Mouse (Mus musculus) ES-Bruce4 (cell line): ENCODE measurements around the gene Siae. TPM values are rescaled to one million over a fixed set of nuclear protein-coding genes. Genes with fewer than 3 reads are reported as not detected.

Experiments
- H3K27ac ChIP-seq: 2 replicates; pipeline ENCODE4 v1.5.1; 2012; ENCODE audit warnings: low read length, inconsistent platforms; ENCODE audit not compliant: insufficient read depth
- H3K27me3 ChIP-seq: 2 replicates; pipeline ENCODE4 v1.6.1; 2012; ENCODE audit warnings: mild to moderate bottlenecking, low read length, inconsistent platforms; ENCODE audit not compliant: control insufficient read depth, poor library complexity, insufficient read depth, severe bottlenecking
- H3K36me3 ChIP-seq: 2 replicates; pipeline ENCODE4 v1.6.1; 2012; ENCODE audit warnings: inconsistent platforms, mild to moderate bottlenecking, low read length, moderate library complexity; ENCODE audit not compliant: control insufficient read depth, poor library complexity, insufficient read depth, severe bottlenecking
- H3K4me1 ChIP-seq: one replicate; pipeline ENCODE4 v1.8.1; 2011; ENCODE audit warnings: low read length; ENCODE audit not compliant: control insufficient read depth, insufficient read depth
- H3K4me3 ChIP-seq: 2 replicates; pipeline ENCODE4 v1.5.1; 2011; ENCODE audit warnings: low read depth, mild to moderate bottlenecking, low read length
- H3K9ac ChIP-seq: 2 replicates; pipeline ENCODE4 v1.6.1; 2012; ENCODE audit warnings: low read depth, mild to moderate bottlenecking, inconsistent platforms; ENCODE audit not compliant: poor library complexity, severe bottlenecking
- H3K9me3 ChIP-seq: replicated peaks from 2 replicates; pipeline ENCODE4 v1.6.1; 2012; ENCODE audit warnings: mild to moderate bottlenecking, low read length, inconsistent platforms; ENCODE audit not compliant: control insufficient read depth, poor library complexity, insufficient read depth, severe bottlenecking
- CTCF ChIP-seq: IDR thresholded peaks from one replicate; pipeline ENCODE4 v1.8.1; 2011; ENCODE audit warnings: low read depth, low read length
- EP300 ChIP-seq: IDR thresholded peaks from 2 replicates; pipeline ENCODE4 v1.6.1; 2011; ENCODE audit warnings: low read depth, low read length; ENCODE audit not compliant: insufficient read depth
- POLR2A ChIP-seq: IDR thresholded peaks from one replicate; pipeline ENCODE4 v1.8.1; 2011; ENCODE audit warnings: low read length; ENCODE audit not compliant: insufficient read depth
- polyA plus RNA-seq: library from polyadenylated mRNA; stranded (reverse); fragments of >200 nt; gene quantifications from 2 replicates; pipeline ENCODE4 v1.2.4, GENCODE M21; 2011; ENCODE audit warnings: low read depth; ENCODE audit not compliant: missing spikeins, insufficient read depth, insufficient read length

The Siae gene
- polyA plus RNA-seq, 1 experiment, result 10.0 TPM

DNA sequence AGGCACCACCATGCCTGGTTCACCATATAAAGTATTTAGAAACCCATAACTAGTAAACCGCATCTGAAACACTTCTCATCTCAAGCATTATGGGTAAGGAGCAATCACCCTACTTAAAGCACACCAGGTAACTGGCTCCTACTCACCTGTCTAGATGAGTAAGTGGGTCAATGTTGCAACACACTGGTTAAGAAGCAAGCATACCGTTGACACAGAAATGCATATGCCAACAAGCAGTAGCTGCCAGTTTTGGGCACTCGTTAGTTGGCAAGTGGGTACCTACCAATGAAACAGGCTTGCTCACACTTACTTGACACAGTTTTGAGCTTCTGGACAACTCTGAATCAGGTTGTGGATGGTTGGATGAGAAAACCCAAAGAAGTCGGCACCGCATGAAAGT lies 95.1 kb downstream of the Siae start:
- Histone ChIP-seq H3K27ac (no peak overlapping the region), H3K9ac (no peak overlapping the region), H3K36me3 (peaks cover 62% of the 10 kb centered on the region), H3K4me1 (no peaks in the 10 kb centered on the region), H3K9me3 (no peaks in the 10 kb centered on the region), H3K4me3 (no peak overlapping the region), H3K27me3 (no peaks in the 10 kb centered on the region)
- TF ChIP-seq CTCF (no peak), EP300 (no peak), POLR2A (no peak)

GRCm38 (mm10) chr9:37653836-37654235 lies 98.3 kb downstream of the Siae start:
- Histone ChIP-seq H3K9me3 (no peaks in the 10 kb centered on the region), H3K4me3 (no peak overlapping the region), H3K4me1 (no peaks in the 10 kb centered on the region), H3K27me3 (no peaks in the 10 kb centered on the region), H3K9ac (no peak overlapping the region), H3K36me3 (peaks cover 52% of the 10 kb centered on the region), H3K27ac (no peak overlapping the region)
- TF ChIP-seq CTCF (no peak), POLR2A (no peak), EP300 (no peak)

GRCm38 (mm10) chr9:37655961-37656360 lies 100.5 kb downstream of the Siae start:
- Histone ChIP-seq H3K4me3 (no peak overlapping the region; the same call in 1 of the 2 replicates), H3K27ac (no peak overlapping the region), H3K4me1 (no peaks in the 10 kb centered on the region), H3K9ac (peak overlapping the region; percentile 64), H3K27me3 (no peaks in the 10 kb centered on the region), H3K9me3 (no peaks in the 10 kb centered on the region), H3K36me3 (peaks cover 31% of the 10 kb centered on the region)
- TF ChIP-seq EP300, result no peak
- no peak for TF ChIP-seq CTCF
- TF ChIP-seq POLR2A, result no peak

- Histone ChIP-seq H3K27me3 (no peaks in the 10 kb centered on the region; the same call in 1 of the 2 replicates), H3K4me1 (no peaks in the 10 kb centered on the region), H3K36me3 (peaks cover 26% of the 10 kb centered on the region), H3K27ac (peak overlapping the region; percentile 91), H3K9ac (peak overlapping the region; percentile 64), H3K4me3 (peak overlapping the region; percentile 92), H3K9me3 (no peaks in the 10 kb centered on the region)
- TF ChIP-seq EP300, result no peak
- TF ChIP-seq POLR2A, result no peak
- no peak for TF ChIP-seq CTCF
Observed at GRCm38 (mm10) chr9:37656439-37656881, 101.0 kb downstream of the Siae start.

DNA sequence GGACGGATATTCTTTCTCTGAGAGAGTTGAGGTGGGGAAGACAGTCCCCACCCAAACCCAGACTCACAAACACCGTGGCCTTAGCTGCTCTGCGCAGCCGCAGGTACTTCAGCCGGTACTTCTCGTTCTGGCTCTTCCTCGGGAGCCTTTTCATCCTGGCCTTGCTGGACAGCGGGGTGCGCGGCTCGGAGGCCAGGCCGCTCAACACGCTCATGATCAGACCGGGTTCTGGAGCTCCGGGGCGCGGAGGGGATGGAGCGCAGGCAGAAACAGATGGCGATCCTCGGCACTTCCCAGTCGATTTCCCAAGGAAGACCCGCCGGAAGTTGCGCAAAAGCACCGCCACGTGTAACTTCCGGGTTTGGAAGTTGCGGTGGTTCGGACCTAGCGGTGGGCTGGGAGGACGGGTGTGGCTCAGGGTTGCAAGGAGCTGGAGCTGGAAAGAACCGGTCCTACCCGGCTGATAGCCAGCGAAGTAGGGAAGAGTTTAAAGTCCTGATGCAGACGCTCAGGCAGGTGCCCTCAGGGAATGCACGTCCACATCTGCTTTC lies 101.5 kb downstream of the Siae start, which contains the start of gene Tbrg1:
Gene Tbrg1 (minus strand): TSS at position 382 of the 551 bp plus-strand sequence.
- H3K9me3 ChIP-seq, result no peaks in the 10 kb centered on the region
- no peaks in the 10 kb centered on the region; the same call in 1 of the 2 replicates for H3K27me3 ChIP-seq
- peak within 1 kb of the TSS; percentile 92 for H3K4me3 ChIP-seq
- TF ChIP-seq EP300, result peak; percentile 96
- no peak for TF ChIP-seq CTCF
- peak; percentile 42 for TF ChIP-seq POLR2A
- peak within 1 kb of the TSS; percentile 91 for H3K27ac ChIP-seq
- peak within 1 kb of the TSS; percentile 64 for H3K9ac ChIP-seq
- H3K36me3 ChIP-seq, result peaks cover 24% of the 10 kb centered on the region
- no peaks in the 10 kb centered on the region for H3K4me1 ChIP-seq

- no peaks in the 10 kb centered on the region for H3K4me1 ChIP-seq
- H3K9ac ChIP-seq, result no peak overlapping the region
- H3K36me3 ChIP-seq, result peaks cover 4% of the 10 kb centered on the region
- TF ChIP-seq POLR2A (no peak), EP300 (no peak), CTCF (no peak)
- H3K27me3 ChIP-seq, result no peaks in the 10 kb centered on the region; the same call in 1 of the 2 replicates
- no peak overlapping the region for H3K27ac ChIP-seq
- no peaks in the 10 kb centered on the region for H3K9me3 ChIP-seq
- H3K4me3 ChIP-seq, result no peak overlapping the region
Observed at GRCm38 (mm10) chr9:37659413-37659812, 103.9 kb downstream of the Siae start.
